Mouse (Mus musculus): Measurements from ENCODE around the gene Fmo6. TPM values are rescaled to one million over a fixed set of nuclear protein-coding genes. Genes with fewer than 3 reads are reported as not detected.

The Fmo6 gene
- polyA plus RNA-seq, 1 experiment from 2014 or later: not detected

DNA sequence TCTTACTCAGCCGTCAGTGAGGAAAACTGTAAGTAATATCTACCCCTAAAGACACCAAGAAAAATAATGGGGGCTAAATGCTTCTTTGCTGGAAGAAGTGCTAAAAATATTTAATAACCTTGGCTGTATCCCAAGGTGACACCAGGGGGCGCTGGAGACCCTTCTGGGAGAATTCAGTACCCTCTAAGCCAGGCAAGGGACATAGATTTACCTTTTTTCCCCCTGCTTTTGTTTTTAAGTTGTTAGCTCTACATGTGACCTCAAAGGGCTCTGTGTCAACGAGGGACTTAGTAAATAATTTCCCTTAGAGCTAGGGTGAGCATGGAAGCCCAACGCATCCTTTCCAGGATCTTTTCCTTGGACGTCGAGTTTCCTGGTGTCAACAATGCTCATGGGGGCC lies 41.4 kb downstream of the Fmo6 start:
- no peak overlapping the region for H3K9ac ChIP-seq (ENCODE audit: low read length)
- H3K36me3 ChIP-seq (ENCODE audit: control insufficient read depth, insufficient read depth, low read length): no peaks in the 10 kb centered on the region
- no peak overlapping the region for H3K4me2 ChIP-seq (ENCODE audit: low read depth, low read length, severe bottlenecking)
- DNase-seq (ENCODE audit: low spot score) (peak; percentile 83), ATAC-seq (replicated peaks; ENCODE audit: low FRiP score) (peak; percentile 68)
- H3K27me3 ChIP-seq (ENCODE audit: control insufficient read depth, insufficient read depth, low read length): no peaks in the 10 kb centered on the region
- no peak overlapping the region for H3K4me3 ChIP-seq (ENCODE audit: low read depth, low read length)
- H3K27ac ChIP-seq (ENCODE audit: low read depth, low read length): no peak overlapping the region
- H3K9me3 ChIP-seq (ENCODE audit: control insufficient read depth, low read length): no peaks in the 10 kb centered on the region
- 46% methylated on average over 6 of the region's 6 CpGs for WGBS
- no peaks in the 10 kb centered on the region for H3K4me1 ChIP-seq (replicated peaks; ENCODE audit: control insufficient read depth, insufficient read depth, low read length)

DNA sequence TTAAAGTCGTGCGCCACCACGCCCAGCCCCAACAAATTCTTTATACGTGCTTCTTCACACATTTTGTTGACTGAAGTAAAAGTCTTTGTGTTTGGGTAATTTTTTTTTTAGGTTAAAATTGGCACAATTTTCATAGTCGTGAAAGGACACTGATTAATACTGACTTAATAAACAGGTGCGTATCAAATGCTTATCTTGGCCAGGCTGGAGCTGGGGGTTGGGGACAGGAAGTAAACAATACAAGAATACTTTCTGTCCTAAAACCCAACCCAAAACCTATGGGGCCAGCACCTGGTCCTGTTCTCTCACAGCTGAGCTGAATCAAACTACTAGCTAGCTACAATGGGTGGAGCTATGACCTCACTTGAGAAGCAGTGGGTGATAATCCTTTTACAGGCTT lies 44.3 kb downstream of the Fmo6 start:
- Histone ChIP-seq H3K9ac (ENCODE audit: low read length) (no peak overlapping the region), H3K4me1 (replicated peaks; ENCODE audit: control insufficient read depth, insufficient read depth, low read length) (no peaks in the 10 kb centered on the region), H3K9me3 (ENCODE audit: control insufficient read depth, low read length) (no peaks in the 10 kb centered on the region), H3K36me3 (ENCODE audit: control insufficient read depth, insufficient read depth, low read length) (no peaks in the 10 kb centered on the region), H3K4me3 (ENCODE audit: low read depth, low read length) (no peak overlapping the region), H3K27me3 (ENCODE audit: control insufficient read depth, insufficient read depth, low read length) (no peaks in the 10 kb centered on the region), H3K4me2 (ENCODE audit: low read depth, low read length, severe bottlenecking) (no peak overlapping the region), H3K27ac (ENCODE audit: low read depth, low read length) (no peak overlapping the region)
- no peak for DNase-seq (ENCODE audit: low spot score)
- ATAC-seq (replicated peaks; ENCODE audit: low FRiP score): no peak
- WGBS: 88% methylated on average over 6 of the region's 6 CpGs

GRCm38 (mm10) chr1:162891980-162892451 lies 45.3 kb downstream of the Fmo6 start:
- Histone ChIP-seq H3K9ac (ENCODE audit: low read length) (no peak overlapping the region), H3K4me2 (ENCODE audit: low read depth, low read length, severe bottlenecking) (no peak overlapping the region), H3K9me3 (ENCODE audit: control insufficient read depth, low read length) (no peaks in the 10 kb centered on the region), H3K27ac (ENCODE audit: low read depth, low read length) (no peak overlapping the region), H3K36me3 (ENCODE audit: control insufficient read depth, insufficient read depth, low read length) (no peaks in the 10 kb centered on the region), H3K27me3 (ENCODE audit: control insufficient read depth, insufficient read depth, low read length) (no peaks in the 10 kb centered on the region), H3K4me3 (ENCODE audit: low read depth, low read length) (no peak overlapping the region), H3K4me1 (replicated peaks; ENCODE audit: control insufficient read depth, insufficient read depth, low read length) (no peaks in the 10 kb centered on the region)
- WGBS: 85% methylated on average over 6 of the region's 6 CpGs
- ATAC-seq (replicated peaks; ENCODE audit: low FRiP score): no peak
- no peak for DNase-seq (ENCODE audit: low spot score)

GRCm38 (mm10) chr1:162888646-162889045 lies 48.7 kb downstream of the Fmo6 start:
- Histone ChIP-seq H3K27me3 (ENCODE audit: control insufficient read depth, insufficient read depth, low read length) (no peaks in the 10 kb centered on the region), H3K9me3 (ENCODE audit: control insufficient read depth, low read length) (no peaks in the 10 kb centered on the region), H3K9ac (ENCODE audit: low read length) (no peak overlapping the region), H3K27ac (ENCODE audit: low read depth, low read length) (no peak overlapping the region), H3K4me3 (ENCODE audit: low read depth, low read length) (no peak overlapping the region), H3K36me3 (ENCODE audit: control insufficient read depth, insufficient read depth, low read length) (no peaks in the 10 kb centered on the region), H3K4me1 (replicated peaks; ENCODE audit: control insufficient read depth, insufficient read depth, low read length) (no peaks in the 10 kb centered on the region), H3K4me2 (ENCODE audit: low read depth, low read length, severe bottlenecking) (no peak overlapping the region)
- 89% methylated on average over 12 of the region's 12 CpGs for WGBS
- DNase-seq (ENCODE audit: low spot score) (no peak), ATAC-seq (replicated peaks; ENCODE audit: low FRiP score) (no peak)

- H3K9me3 ChIP-seq (ENCODE audit: control insufficient read depth, low read length): no peaks in the 10 kb centered on the region
- H3K4me2 ChIP-seq (ENCODE audit: low read depth, low read length, severe bottlenecking): no peak overlapping the region
- H3K4me1 ChIP-seq (replicated peaks; ENCODE audit: control insufficient read depth, insufficient read depth, low read length): no peaks in the 10 kb centered on the region
- H3K9ac ChIP-seq (ENCODE audit: low read length): no peak overlapping the region
- H3K36me3 ChIP-seq (ENCODE audit: control insufficient read depth, insufficient read depth, low read length): no peaks in the 10 kb centered on the region
- H3K4me3 ChIP-seq (ENCODE audit: low read depth, low read length): no peak overlapping the region
- ATAC-seq (replicated peaks; ENCODE audit: low FRiP score): no peak
- H3K27ac ChIP-seq (ENCODE audit: low read depth, low read length): no peak overlapping the region
- H3K27me3 ChIP-seq (ENCODE audit: control insufficient read depth, insufficient read depth, low read length): no peaks in the 10 kb centered on the region
- 93% methylated on average over 7 of the region's 7 CpGs for WGBS
- DNase-seq (ENCODE audit: low spot score): no peak
These were observed 49.7 kb downstream of the Fmo6 start for GRCm38 (mm10) chr1:162887644-162888043.

DNA sequence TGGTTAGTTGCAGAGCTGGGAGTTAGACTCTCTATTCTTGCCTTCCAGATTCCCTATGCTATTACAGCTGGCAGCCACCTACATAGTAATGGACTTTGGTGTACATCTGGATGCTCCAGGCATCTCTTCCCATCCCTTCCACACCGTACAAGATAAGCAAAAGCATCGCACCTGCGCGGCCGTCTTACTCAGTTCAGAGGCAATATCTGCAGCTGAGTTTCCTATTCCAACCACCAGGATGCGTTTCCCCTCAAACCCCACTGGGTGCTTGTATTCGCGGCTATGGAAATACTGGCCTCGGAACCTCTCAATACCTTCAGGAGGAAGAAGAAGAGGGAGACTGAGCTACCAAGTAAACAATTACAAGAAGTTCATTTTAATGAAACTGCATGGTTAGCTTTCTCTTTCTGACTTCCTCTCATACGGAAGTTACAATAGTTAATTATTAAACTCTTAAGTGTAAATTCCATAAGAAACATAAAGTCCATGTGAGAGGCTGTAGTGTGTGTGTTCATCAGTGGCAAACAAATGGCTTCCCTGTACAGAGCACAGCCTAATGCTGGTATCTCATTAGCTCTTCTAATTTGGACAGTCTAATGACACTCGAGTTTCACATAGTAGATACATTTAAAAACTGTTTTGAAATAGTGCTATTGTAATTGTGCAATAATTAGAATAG lies 51.0 kb downstream of the Fmo6 start:
- Histone ChIP-seq H3K27me3 (ENCODE audit: control insufficient read depth, insufficient read depth, low read length) (no peaks in the 10 kb centered on the region), H3K4me3 (ENCODE audit: low read depth, low read length) (no peak overlapping the region), H3K36me3 (ENCODE audit: control insufficient read depth, insufficient read depth, low read length) (no peaks in the 10 kb centered on the region), H3K4me2 (ENCODE audit: low read depth, low read length, severe bottlenecking) (no peak overlapping the region), H3K9ac (ENCODE audit: low read length) (no peak overlapping the region), H3K27ac (ENCODE audit: low read depth, low read length) (no peak overlapping the region), H3K9me3 (ENCODE audit: control insufficient read depth, low read length) (no peaks in the 10 kb centered on the region), H3K4me1 (replicated peaks; ENCODE audit: control insufficient read depth, insufficient read depth, low read length) (no peaks in the 10 kb centered on the region)
- ATAC-seq (replicated peaks; ENCODE audit: low FRiP score) (no peak), DNase-seq (ENCODE audit: low spot score) (no peak)
- WGBS: 87% methylated on average over 11 of the region's 11 CpGs

GRCm38 (mm10) chr1:162882681-162883080 lies 54.6 kb downstream of the Fmo6 start:
- Histone ChIP-seq H3K27ac (ENCODE audit: low read depth, low read length) (no peak overlapping the region), H3K9ac (ENCODE audit: low read length) (no peak overlapping the region), H3K4me3 (ENCODE audit: low read depth, low read length) (no peak overlapping the region), H3K4me2 (ENCODE audit: low read depth, low read length, severe bottlenecking) (no peak overlapping the region), H3K27me3 (ENCODE audit: control insufficient read depth, insufficient read depth, low read length) (no peaks in the 10 kb centered on the region), H3K4me1 (replicated peaks; ENCODE audit: control insufficient read depth, insufficient read depth, low read length) (no peaks in the 10 kb centered on the region), H3K36me3 (ENCODE audit: control insufficient read depth, insufficient read depth, low read length) (no peaks in the 10 kb centered on the region), H3K9me3 (ENCODE audit: control insufficient read depth, low read length) (no peaks in the 10 kb centered on the region)
- WGBS: 85% methylated on average over 4 of the region's 4 CpGs
- DNase-seq (ENCODE audit: low spot score): no peak
- no peak for ATAC-seq (replicated peaks; ENCODE audit: low FRiP score)

- H3K9me3 ChIP-seq (ENCODE audit: control insufficient read depth, low read length): no peaks in the 10 kb centered on the region
- H3K36me3 ChIP-seq (ENCODE audit: control insufficient read depth, insufficient read depth, low read length): no peaks in the 10 kb centered on the region
- no peak overlapping the region for H3K4me2 ChIP-seq (ENCODE audit: low read depth, low read length, severe bottlenecking)
- H3K4me1 ChIP-seq (replicated peaks; ENCODE audit: control insufficient read depth, insufficient read depth, low read length): no peaks in the 10 kb centered on the region
- no peak; the same call in 1 of the 2 replicates for ATAC-seq (replicated peaks; ENCODE audit: low FRiP score)
- peak; percentile 67 for DNase-seq (ENCODE audit: low spot score)
- 58% methylated on average over 11 of the region's 11 CpGs for WGBS
- no peak overlapping the region for H3K4me3 ChIP-seq (ENCODE audit: low read depth, low read length)
- no peak overlapping the region for H3K9ac ChIP-seq (ENCODE audit: low read length)
- H3K27ac ChIP-seq (ENCODE audit: low read depth, low read length): no peak overlapping the region
- H3K27me3 ChIP-seq (ENCODE audit: control insufficient read depth, insufficient read depth, low read length): no peaks in the 10 kb centered on the region
These were observed 57.5 kb downstream of the Fmo6 start for GRCm38 (mm10) chr1:162879595-162880369.

Measured in forebrain, embryonic 11.5 days (tissue).